Mouse (Mus musculus) forelimb bud, embryonic 11.5 days (tissue): ENCODE results near the gene Socs1.

Experiments used
- DNase-seq: peaks from one replicate; pipeline ENCODE4 v3.0.0-alpha.2; 2012; ENCODE audit warnings: low read depth, low spot score

Socs1 gene

GRCm38 (mm10) chr16:10763540-10764264 is 21.6 kb downstream of the Socs1 start:
- no peak for DNase-seq

GRCm38 (mm10) chr16:10762569-10763180 is 22.7 kb downstream of the Socs1 start:
- DNase-seq, result no peak

DNA sequence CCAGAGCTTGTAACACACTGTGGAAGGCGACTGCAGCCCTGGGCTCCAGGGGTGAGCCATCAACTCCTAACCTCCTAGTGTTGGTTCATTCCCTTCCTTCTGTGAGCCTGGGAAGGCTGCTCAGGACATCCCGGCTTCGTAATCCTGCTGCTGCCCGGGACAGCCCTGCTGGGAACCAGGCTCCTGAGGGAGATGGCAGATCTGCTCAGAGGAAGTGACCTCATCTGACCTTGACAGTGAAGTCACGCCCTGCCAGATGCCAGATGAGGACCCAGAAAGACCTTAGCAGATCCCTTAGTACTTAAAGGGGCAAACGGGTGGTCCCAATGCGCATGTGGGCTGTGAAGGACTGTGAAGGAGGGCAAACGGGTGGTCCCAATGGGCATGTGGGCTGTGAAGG is 24.2 kb downstream of the Socs1 start:
- DNase-seq, result no peak

DNA sequence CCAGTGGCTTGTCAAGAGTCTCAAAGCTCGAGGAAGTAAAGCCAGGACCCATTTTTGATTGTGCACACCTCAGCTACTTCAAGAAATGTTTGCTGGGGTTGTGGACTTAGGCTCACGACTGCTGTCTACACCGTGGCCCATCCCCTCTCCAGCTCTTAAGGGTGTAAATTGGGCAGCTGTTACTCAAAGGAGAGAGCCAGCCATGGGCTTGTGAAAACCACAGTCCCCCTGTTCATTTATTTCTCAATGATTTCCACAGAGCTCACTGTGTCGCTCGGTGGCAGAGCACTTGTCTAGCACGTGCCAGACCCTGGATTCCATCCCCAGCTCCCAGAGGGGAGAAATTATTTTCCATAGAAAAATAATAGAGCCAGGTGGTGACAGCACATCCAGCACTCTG is 29.2 kb downstream of the Socs1 start:
- no peak for DNase-seq

GRCm38 (mm10) chr16:10754521-10755296 is 30.6 kb downstream of the Socs1 start:
- DNase-seq, result no peak

- DNase-seq, result no peak
Observed at GRCm38 (mm10) chr16:10749824-10750223, 35.5 kb downstream of the Socs1 start.

DNA sequence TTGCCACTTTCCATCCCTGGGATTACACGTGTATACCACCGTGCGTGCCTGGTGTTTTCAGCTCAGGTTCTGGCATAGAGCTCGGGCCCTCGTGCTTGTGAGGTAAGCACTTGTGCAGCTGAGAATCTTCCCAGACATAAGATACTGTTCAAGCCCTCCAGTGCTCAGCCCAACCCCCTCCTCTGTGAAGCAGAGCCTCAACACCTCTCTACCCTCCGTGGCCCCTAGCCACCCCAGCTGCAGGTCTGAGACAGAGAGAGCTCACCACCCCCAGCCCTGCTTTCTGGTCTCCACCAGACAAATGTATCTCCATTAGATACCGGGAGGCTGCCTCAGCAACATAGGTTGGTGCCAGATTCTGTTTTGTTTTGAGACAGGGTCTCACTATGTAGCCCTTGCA is 36.1 kb downstream of the Socs1 start:
- DNase-seq, result no peak

DNA sequence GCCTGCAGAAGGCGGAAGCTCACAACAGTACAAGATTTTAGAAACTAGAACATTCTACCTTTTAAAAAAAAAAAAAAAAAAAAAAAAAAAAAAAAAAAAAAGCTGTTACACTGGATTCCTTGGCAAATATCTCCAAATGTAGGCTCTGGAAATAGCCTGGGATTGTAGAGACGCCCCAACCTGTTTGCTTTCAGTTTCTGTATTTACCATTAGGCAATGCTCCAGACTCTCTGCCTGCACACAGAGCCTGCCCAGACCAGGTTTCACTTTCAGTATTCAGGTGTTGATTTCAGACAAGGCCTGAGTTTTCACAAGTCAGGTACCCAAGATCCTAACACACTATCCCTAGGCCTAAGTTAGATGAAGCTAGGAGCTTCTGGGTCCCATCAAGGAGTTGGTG is 44.3 kb downstream of the Socs1 start:
- no peak for DNase-seq

GRCm38 (mm10) chr16:10739854-10740398 is 45.4 kb downstream of the Socs1 start:
- DNase-seq, result no peak

GRCm38 (mm10) chr16:10738866-10739265 is 46.5 kb downstream of the Socs1 start:
- no peak for DNase-seq

GRCm38 (mm10) chr16:10737571-10737970 is 47.8 kb downstream of the Socs1 start:
- DNase-seq, result no peak

- DNase-seq, result no peak
Observed at GRCm38 (mm10) chr16:10736364-10736763, 49.0 kb downstream of the Socs1 start.

DNA sequence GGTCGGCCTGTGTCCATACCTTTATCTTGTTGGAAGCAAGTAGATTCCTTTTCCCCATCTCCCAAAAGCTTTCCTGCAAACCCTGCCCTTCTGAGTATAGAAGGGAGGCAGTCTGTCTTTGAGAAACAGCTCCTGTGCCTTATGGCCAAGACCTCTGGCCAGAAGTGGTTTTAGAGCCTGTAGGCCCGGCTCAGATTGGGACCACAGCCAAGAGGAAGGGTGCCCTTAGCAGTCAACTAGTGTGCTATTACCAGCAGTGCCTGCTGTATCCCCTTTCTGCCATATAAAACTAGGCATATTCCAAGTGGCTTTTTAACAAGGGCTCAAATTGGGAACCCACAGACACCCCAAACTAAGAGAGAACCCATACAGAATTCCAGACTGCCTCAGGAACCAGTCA is 49.6 kb downstream of the Socs1 start:
- DNase-seq, result no peak

DNA sequence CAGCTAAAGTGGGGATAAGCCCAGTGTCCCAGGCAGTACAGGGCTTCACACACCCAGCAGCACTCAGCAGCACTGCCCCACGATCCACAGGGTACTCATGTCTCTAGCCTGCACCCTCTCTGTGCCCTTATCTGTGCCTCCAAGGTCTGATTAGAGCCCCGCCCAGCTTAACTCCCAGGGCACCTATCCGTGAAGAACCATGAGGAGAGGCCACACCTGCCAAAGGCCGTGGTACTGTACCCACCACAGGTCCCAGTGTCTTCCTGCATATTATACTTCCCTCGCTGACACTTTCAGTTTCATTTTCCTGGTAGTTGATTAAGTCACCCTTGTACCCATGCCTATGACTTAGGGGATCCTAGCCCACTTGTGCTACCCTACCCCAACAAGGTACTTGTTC is 52.9 kb downstream of the Socs1 start:
- no peak for DNase-seq
